Mouse (Mus musculus): ENCODE data around the gene Megf11.

DNA sequence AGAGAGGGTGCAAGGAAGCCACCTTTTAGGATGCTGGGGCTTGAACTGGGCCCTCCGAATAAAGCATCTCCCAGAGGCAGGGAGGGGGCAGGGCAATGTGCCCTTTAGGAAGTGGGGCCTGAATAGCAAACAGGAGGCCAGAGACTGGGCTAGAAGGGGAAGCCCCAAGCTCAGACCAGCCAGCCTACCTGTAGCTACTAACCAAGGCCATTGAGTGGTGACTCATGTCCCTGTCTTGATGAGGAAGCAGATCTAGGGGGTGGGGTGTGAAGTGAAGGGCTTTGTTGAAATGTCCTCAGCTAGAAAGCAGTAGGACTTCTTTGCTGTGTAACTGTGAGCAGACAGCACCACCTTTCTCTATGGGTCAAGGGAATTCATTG is 302.6 kb downstream of the Megf11 start:
- TF ChIP-seq POLR2A (IDR thresholded peaks at IDR 0.05; ENCODE audit: insufficient read length, low read depth) (no peak), TCF12 (IDR thresholded peaks at IDR 0.05; ENCODE audit: insufficient read depth, poor library complexity, severe bottlenecking) (no peak), MAX (IDR thresholded peaks at IDR 0.05; ENCODE audit: low read depth) (no peak), POLR2AphosphoS2 (IDR thresholded peaks at IDR 0.05; ENCODE audit: insufficient read length, low read depth) (no peak), MYOG (IDR thresholded peaks at IDR 0.05; ENCODE audit: control insufficient read depth in 1 of 3, insufficient read depth in 1 of 3, insufficient read length in 2 of 3, low read depth in 2 of 3) (no peak), TCF3 (IDR thresholded peaks at IDR 0.05; ENCODE audit: insufficient read length, low read depth) (no peak), E2F4 (IDR thresholded peaks at IDR 0.05; ENCODE audit: insufficient read depth) (no peak), USF1 (IDR thresholded peaks at IDR 0.05; ENCODE audit: low read depth) (no peak), REST (IDR thresholded peaks at IDR 0.05; ENCODE audit: insufficient read depth, insufficient read length) (no peak), MYOD1 (IDR thresholded peaks at IDR 0.05; ENCODE audit: control insufficient read depth in 1 of 3, insufficient read length in 2 of 3, low read depth in 2 of 3) (no peak), CEBPB (IDR thresholded peaks at IDR 0.05; ENCODE audit: insufficient read depth, poor library complexity, severe bottlenecking) (no peak), SRF (IDR thresholded peaks at IDR 0.05; ENCODE audit: control insufficient read depth, insufficient read length, low read depth) (no peak)

Measured in myocyte (in vitro differentiated cells).